In the genomic region with DNA sequence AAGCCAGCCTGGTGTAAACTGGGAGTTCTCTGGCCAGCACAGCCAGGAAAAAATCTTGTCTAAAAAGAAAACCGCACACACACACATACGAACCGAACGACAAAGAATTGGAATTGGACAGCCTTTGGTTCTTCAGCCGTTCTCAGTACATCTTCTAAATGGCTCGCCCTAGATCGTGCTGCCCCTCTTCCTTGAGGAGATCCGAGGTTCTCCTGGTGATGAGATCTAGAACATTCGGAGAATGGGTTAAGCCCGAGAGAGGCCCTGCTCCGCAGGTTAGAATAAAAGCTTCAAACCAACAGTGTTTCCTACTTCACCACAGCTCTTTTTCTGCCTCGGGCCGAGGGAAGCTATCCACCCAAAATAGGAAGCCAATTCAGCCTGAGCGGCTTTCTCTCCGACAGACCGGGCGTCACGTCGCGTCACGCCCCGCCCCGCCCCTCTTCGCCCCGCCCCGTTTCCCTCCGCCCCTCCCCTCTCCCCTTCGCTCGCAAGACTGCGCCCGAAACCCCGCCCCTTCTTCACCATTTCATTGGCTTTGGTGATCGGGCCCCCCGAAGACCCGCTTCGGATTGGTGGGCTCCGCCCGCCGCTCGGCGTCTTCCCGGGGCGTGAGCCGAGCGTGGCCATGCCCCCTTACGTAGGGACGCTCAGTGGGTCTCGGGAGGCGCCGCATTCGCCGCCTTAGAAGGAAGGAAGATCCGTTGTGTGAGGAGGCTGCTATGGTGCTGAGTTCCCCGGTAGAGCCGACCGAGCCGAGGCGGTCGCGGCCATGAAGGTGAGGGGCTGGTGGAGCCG, we compare ENCODE assay signal across 8 mouse cellular contexts. TPM values are rescaled to one million over a fixed set of nuclear protein-coding genes. Genes with fewer than 3 reads are reported as not detected.
DNase-seq lines count a peak whose midpoint lies in the region; ATAC-seq and TF ChIP-seq lines count a peak whose summit lies in the region.

Rnf34 (plus strand) TSS at position 528 of the 798 bp plus-strand sequence.

- intact Hi-C loops in gastrocnemius, adult 2 months (cut with DNase I) = loop anchor here (2.0 kb wide), 1 partner anchor 29 kb away; the partner anchor contains the start of gene Anapc5
- intact Hi-C loops in left cerebral cortex, adult 2 months (cut with DNase I) = loop anchor here (1.0 kb wide), 1 partner anchor 28 kb away; the partner anchor contains the start of gene Anapc5

- H3K4me1 ChIP-seq in hindbrain, postnatal 0 days (ENCODE audit: insufficient read depth, low read length) = peaks cover 7% of the 10 kb centered on the region; the same call in 1 of the 2 replicates

- peak within 1 kb of the TSS; percentile 74 for H3K4me2 ChIP-seq in hindbrain, postnatal 0 days (ENCODE audit: low read depth, low read length)

- TF ChIP-seq CTCF in gastrocnemius, adult 2 months (IDR thresholded peaks at IDR 0.05) = no peak
- no peak for TF ChIP-seq CTCF in hindbrain, postnatal 0 days (IDR thresholded peaks at IDR 0.05; ENCODE audit: low read depth)
- TF ChIP-seq CTCF in left cerebral cortex, adult 2 months (IDR thresholded peaks at IDR 0.05) = no peak

- H3K9ac ChIP-seq in hindbrain, postnatal 0 days (replicated peaks; ENCODE audit: low read length) = peak within 1 kb of the TSS; percentile 71

- peak within 1 kb of the TSS; percentile 99 for H3K27ac ChIP-seq in gastrocnemius, adult 2 months
- H3K27ac ChIP-seq in hindbrain, postnatal 0 days = peak within 1 kb of the TSS; percentile 89
- peak within 1 kb of the TSS; percentile 97 for H3K27ac ChIP-seq in left cerebral cortex, adult 2 months

- no peaks in the 10 kb centered on the region for H3K9me3 ChIP-seq in hindbrain, postnatal 0 days (ENCODE audit: low read length)

- H3K4me3 ChIP-seq in gastrocnemius, adult 2 months = peak within 1 kb of the TSS; percentile 69
- H3K4me3 ChIP-seq in hindbrain, postnatal 0 days (ENCODE audit: low read length) = peak within 1 kb of the TSS; percentile 55
- H3K4me3 ChIP-seq in left cerebral cortex, adult 2 months = peak within 1 kb of the TSS; percentile 95

- DNase-seq in ZHBTc4 (ENCODE audit: low read depth, low spot score) = peak; percentile 99
- DNase-seq in gastrocnemius, adult 2 months = peak; percentile 99
- DNase-seq in hindbrain, postnatal 0 days (ENCODE audit: low spot score) = peak; percentile 100
- peak; percentile 95 to 98 for DNase-seq in left cerebral cortex, adult 2 months (ENCODE audit: extremely low spot score in 1 of 2, low spot score in 2 of 2)
- peak; percentile 95 to 96 for DNase-seq in right cerebral cortex, adult 2 months (ENCODE audit: low spot score in 2 of 2)
- peak; percentile 98 for DNase-seq in urinary bladder, postnatal 14 days (ENCODE audit: low spot score)

- no peaks in the 10 kb centered on the region for H3K27me3 ChIP-seq in hindbrain, postnatal 0 days (ENCODE audit: insufficient read depth, low read length)

- WGBS in hindbrain, postnatal 0 days = 1% methylated on average over 60 of the region's 61 CpGs

- ATAC-seq in common myeloid progenitor, adult 5-6 weeks (replicated peaks; ENCODE audit: low read depth, poor library complexity, severe bottlenecking) = peak; percentile 97
- peak; percentile 100 for ATAC-seq in hindbrain, postnatal 0 days
- peak; percentile 96 for ATAC-seq in megakaryocyte, adult 5-6 weeks (ENCODE audit: poor library complexity, severe bottlenecking)

- H3K36me3 ChIP-seq in hindbrain, postnatal 0 days (ENCODE audit: insufficient read depth, low read length) = no peaks in the 10 kb centered on the region

RNA-seq across cellular contexts. Expression of gene Rnf34, which starts in this region (rescaled TPM):
- 15.3 and 23.0 TPM in 2 replicates for total RNA-seq in common myeloid progenitor, adult 5-6 weeks (2017)
- 10 to 100 TPM; 20.0 to 21.4 TPM for total RNA-seq in gastrocnemius, adult 2 months (2021)
- total RNA-seq in hindbrain, postnatal 0 days (2014; rRNA removed) = 23.8 and 37.2 TPM in 2 replicates
- polyA plus RNA-seq in hindbrain, postnatal 0 days (2015; fragmentation: Nextera tagmentation; extraction: Ambion mirVana) = 43.0 and 46.2 TPM in 2 replicates
- 10 to 100 TPM; 51.5 to 56.3 TPM for total RNA-seq in left cerebral cortex, adult 2 months (2021)
- total RNA-seq in megakaryocyte, adult 5-6 weeks (2015) = 10.5 and 13.5 TPM in 2 replicates
- 25.2 and 25.3 TPM in 2 replicates for total RNA-seq in megakaryocyte, adult 5-6 weeks (2017)

Comparison
In these comparisons a context has a peak if more than half of its experiments do, and no peak if none do; other contexts are left out.
1. Peak in every context shown above with its lines: DNase-seq, ATAC-seq, H3K4me3 ChIP-seq and H3K27ac ChIP-seq.